Mouse (Mus musculus): Measurements from ENCODE around the gene Ube4a. TPM values are rescaled to one million over a fixed set of nuclear protein-coding genes. Genes with fewer than 3 reads are reported as not detected.

The Ube4a gene
- total RNA-seq (2023), result 63.4 and 71.4 TPM in 2 replicates

DNA sequence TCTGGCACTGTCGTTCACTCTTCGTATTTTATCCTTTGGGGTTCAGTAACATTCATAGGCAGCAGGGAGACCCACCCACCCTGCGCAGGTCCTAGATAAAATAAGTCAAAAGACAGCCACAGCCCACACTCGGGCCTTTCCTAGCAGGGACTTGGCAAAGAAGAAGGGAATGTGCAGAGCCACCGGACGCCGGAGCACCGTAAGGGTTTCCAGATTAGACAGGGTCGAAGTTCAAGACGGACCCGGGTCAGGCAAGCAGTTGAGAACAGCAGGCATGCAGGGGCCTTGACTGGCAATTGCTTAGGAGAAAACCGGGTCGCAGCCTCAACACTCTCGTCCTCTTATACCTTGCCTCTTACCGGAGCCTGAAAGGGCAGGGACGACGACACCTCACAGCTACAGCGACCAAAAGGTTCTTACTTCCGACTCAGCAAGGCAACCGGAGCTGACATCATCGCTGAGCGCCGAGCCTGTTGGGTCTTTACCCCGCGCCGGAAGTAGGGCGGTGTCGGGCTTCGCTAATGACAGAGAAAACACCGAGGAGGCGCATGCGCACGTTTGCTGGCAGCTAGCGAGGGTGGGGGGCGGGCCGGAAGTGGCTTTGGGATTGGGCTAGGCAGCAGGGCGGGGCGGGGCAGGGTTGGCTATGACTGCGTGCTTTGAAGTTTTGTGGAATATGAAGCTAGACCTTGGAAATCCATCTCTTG lies at the start of gene Ube4a:
Ube4a (minus strand) TSS at position 475 of the 707 bp plus-strand sequence.

GRCm38 (mm10) chr9:45009180-45010078 lies 44.0 kb upstream of the Ube4a start, which contains the start of gene Cd3e:
Cd3e (minus strand) TSS chr9:45009627.

DNA sequence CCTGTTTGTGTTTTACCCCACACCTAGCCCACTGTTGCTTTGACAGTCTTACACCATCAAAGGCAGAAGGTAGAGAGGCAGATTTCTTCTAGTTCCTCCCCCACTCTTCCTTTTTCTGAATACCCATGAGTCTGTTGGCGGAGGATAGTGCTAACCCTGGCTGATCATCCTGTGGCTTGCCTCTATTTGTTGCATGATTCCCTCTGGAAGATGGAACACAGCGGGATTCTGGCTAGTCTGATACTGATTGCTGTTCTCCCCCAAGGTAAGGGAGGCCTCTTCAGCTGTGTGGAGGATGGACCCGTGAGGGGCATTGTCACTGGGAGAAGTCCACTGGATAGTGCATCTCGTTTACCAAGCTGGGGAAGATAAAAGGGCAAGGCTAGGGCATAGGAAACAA lies 16.3 kb upstream of the Ube4a start, which contains the start of gene Cd3d:
Cd3d (plus strand) TSS at position 111 of the 400 bp plus-strand sequence.

GRCm38 (mm10) chr9:44980242-44980641 lies 14.8 kb upstream of the Ube4a start, which contains the start of gene Cd3g:
Cd3g (minus strand) TSS chr9:44980431.

DNA sequence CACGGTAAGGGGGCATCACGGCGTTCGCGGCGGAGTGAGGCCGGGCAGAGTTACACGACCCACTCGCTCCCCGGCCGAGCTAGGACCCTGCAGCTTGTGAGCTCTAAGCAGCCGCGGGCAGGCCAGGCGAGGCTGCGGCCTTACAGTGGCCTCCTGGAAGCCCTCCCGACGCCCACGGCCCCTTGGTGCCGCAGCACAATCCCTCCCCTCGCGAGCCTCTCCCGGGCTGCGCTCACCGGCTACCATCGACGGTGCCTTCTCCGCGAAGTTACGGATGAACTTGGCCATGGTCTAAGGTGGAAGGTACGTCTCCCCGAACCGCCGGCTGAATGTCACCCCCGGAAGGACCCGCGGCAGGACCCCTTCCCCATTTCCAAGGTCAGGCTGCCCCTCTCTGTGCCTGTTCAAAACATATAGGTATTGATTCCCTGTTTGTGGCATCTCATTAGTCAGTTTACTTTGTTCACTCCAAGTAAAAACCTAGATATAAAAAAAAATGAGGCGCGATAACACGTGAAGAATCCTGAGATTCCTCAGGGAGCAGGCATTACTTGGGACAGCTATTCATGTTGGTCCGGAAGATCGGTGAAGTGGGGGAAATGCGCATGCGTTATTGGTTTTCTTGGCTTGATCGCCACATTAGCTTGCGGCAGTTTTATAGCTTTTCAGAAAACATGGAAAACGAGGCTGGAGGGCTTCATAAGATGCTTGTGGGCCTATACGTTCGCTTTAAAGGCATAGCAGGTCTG lies 44.9 kb downstream of the Ube4a start, which contains the start of gene Atp5l:
Atp5l (minus strand) TSS at position 369 of the 749 bp plus-strand sequence.

DNA sequence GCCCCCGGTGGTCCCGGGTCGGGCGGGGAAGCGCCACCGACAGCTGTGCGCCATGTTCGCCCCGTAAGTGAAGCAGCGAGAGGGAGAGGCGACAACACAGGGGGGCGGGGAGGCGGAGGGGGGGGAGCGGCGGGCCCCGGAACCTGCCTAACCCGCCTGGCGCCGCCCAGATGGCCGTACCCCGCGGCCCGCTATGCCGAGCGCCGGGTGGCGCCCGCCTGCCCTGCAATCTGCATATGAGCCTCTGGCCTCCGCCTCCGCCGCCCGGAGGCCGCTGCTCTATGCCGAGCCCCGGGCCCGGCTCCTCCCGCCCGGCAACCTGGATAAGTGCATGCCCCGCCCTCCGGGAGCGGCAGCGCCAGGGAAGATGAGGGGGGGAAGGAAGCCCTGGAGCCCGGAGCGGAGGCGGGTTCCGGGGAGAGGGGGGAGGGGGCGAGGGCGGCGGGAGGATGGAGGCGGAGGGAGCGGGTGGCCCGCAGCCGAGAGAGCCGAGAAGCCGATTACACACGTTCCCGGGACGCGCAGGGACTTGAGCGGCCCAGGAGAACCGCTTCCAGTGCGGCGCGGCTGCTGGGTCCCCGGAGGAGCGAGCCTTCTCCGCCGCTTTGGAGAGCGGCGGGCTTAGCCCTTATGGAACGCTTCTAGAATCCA lies 84.1 kb downstream of the Ube4a start, which contains the start of gene Kmt2a:
Kmt2a (minus strand) TSS at position 76 of the 651 bp plus-strand sequence.

Other genes with a start within 250 kb of the Ube4a start
- gene Phldb1, start 230.4 kb downstream of the Ube4a start, total RNA-seq (2023), result 2.0 and 4.8 TPM in 2 replicates
- 109 and 136 TPM in 2 replicates for gene Arcn1, start 197.8 kb downstream of the Ube4a start, total RNA-seq (2023)
- 25.6 and 33.3 TPM in 2 replicates for gene Ift46, start 197.7 kb downstream of the Ube4a start, total RNA-seq (2023)
- gene Tmem25, start 166.3 kb downstream of the Ube4a start, total RNA-seq (2023), result 0.92 and 1.3 TPM in 2 replicates
- gene Ttc36, start 162.5 kb downstream of the Ube4a start, total RNA-seq (2023), result 1.3 TPM in 1 of 2 replicates, not detected in the other
- 42.8 and 47.7 TPM in 2 replicates for gene Kmt2a, start 84.3 kb downstream of the Ube4a start, total RNA-seq (2023)
- gene Atp5l, start 44.9 kb downstream of the Ube4a start, total RNA-seq (2023), result 155 and 185 TPM in 2 replicates
- 0.47 and 0.93 TPM in 2 replicates for gene Cd3g, start 14.8 kb upstream of the Ube4a start, total RNA-seq (2023)
- 100 and 121 TPM in 2 replicates for gene Cd3d, start 16.2 kb upstream of the Ube4a start, total RNA-seq (2023)
- gene Cd3e, start 44.0 kb upstream of the Ube4a start, total RNA-seq (2023), result not detected in 2 replicates
- 0.11 TPM in 1 of 2 replicates, not detected in the other for gene Mpzl2, start 74.2 kb upstream of the Ube4a start, total RNA-seq (2023)
- gene Mpzl3, start 89.6 kb upstream of the Ube4a start, total RNA-seq (2023), result 9.9 and 12.7 TPM in 2 replicates
- gene Jaml, start 113.6 kb upstream of the Ube4a start, total RNA-seq (2023), result 93.4 and 131 TPM in 2 replicates
- 1.5 and 2.0 TPM in 2 replicates for gene Scn2b, start 152.2 kb upstream of the Ube4a start, total RNA-seq (2023)
- gene Scn4b, start 172.8 kb upstream of the Ube4a start, total RNA-seq (2023), result 0.16 and 0.34 TPM in 2 replicates
- gene BC049352, start 216.4 kb upstream of the Ube4a start, total RNA-seq (2023), result not detected in 2 replicates
- not detected in 2 replicates for gene Tmprss4, start 238.5 kb upstream of the Ube4a start, total RNA-seq (2023)